Mouse (Mus musculus) liver, adult 2 months (tissue): ENCODE measurements around the gene Itgb2l. TPM values are rescaled to one million over a fixed set of nuclear protein-coding genes. Genes with fewer than 3 reads are reported as not detected.

Experiments
- DNase-seq: peaks from one replicate; pipeline ENCODE4 v3.0.0-alpha.2; 2011; ENCODE audit warnings: low read depth, low spot score; ENCODE audit errors: extremely low read depth
- H3K27ac ChIP-seq: fragments of 200-500 bp; replicated peaks from 2 replicates; pipeline ENCODE4 v1.5.1; 2012; ENCODE audit warnings: low read depth, mild to moderate bottlenecking, control low read depth, inconsistent platforms, low read length; ENCODE audit not compliant: insufficient read depth
- H3K27me3 ChIP-seq: fragments of 200-500 bp; 2 replicates; pipeline ENCODE4 v1.6.1; 2012; ENCODE audit warnings: mild to moderate bottlenecking, moderate library complexity, low read length, inconsistent platforms; ENCODE audit not compliant: control insufficient read depth, insufficient read depth
- H3K36me3 ChIP-seq: fragments of 200-500 bp; 2 replicates; pipeline ENCODE4 v1.6.1; 2012; ENCODE audit warnings: low read length, inconsistent platforms; ENCODE audit not compliant: control insufficient read depth, insufficient read depth
- H3K4me1 ChIP-seq: fragments of 200-500 bp; 2 replicates; pipeline ENCODE4 v1.6.1; 2011; ENCODE audit warnings: low read length; ENCODE audit not compliant: control insufficient read depth, insufficient read depth
- H3K4me3 ChIP-seq: fragments of 200-500 bp; 2 replicates; pipeline ENCODE4 v1.5.1; 2011; ENCODE audit warnings: low read depth, mild to moderate bottlenecking, control low read depth, low read length, moderate library complexity; ENCODE audit not compliant: insufficient read depth
- H3K79me2 ChIP-seq: fragments of 200-500 bp; 2 replicates; pipeline ENCODE4 v1.6.1; 2012; ENCODE audit warnings: inconsistent platforms, mild to moderate bottlenecking, low read length, moderate library complexity; ENCODE audit not compliant: control insufficient read depth, insufficient read depth
- H3K9ac ChIP-seq: fragments of 200-500 bp; 2 replicates; pipeline ENCODE4 v1.6.1; 2012; ENCODE audit warnings: low read depth, mild to moderate bottlenecking, control low read depth, inconsistent platforms, low read length
- CTCF ChIP-seq: fragments of 200-500 bp; IDR thresholded peaks from 2 replicates; pipeline ENCODE4 v1.5.1; 2011; ENCODE audit warnings: low read depth, low read length, control low read depth
- POLR2A ChIP-seq: fragments of 200-500 bp; IDR thresholded peaks from 2 replicates; pipeline ENCODE4 v1.6.1; 2011; ENCODE audit warnings: low read length, control low read depth; ENCODE audit not compliant: insufficient read depth; ENCODE audit errors: extremely low read depth
- WGBS: fragments of 180-500 bp; shearing (Covaris S2); methylation state at CpG from one replicate; pipeline ENCODE4 v1.1.7; 2018; 5-methylcytosine and 5-hydroxymethylcytosine counted together
- polyA plus RNA-seq: library from polyadenylated mRNA; depleted of rRNA; stranded (reverse); fragments of >200 nt; gene quantifications from 2 replicates; pipeline ENCODE4 v1.2.3, GENCODE M21; 2012
- total RNA-seq: library from RNA; depleted of rRNA; stranded (reverse); fragments of >200 nt; gene quantifications from 2 replicates; pipeline ENCODE4 v1.2.3, GENCODE M21; 2014

Gene Itgb2l
- total and polyA plus RNA-seq, 2 experiments = not detected

DNA sequence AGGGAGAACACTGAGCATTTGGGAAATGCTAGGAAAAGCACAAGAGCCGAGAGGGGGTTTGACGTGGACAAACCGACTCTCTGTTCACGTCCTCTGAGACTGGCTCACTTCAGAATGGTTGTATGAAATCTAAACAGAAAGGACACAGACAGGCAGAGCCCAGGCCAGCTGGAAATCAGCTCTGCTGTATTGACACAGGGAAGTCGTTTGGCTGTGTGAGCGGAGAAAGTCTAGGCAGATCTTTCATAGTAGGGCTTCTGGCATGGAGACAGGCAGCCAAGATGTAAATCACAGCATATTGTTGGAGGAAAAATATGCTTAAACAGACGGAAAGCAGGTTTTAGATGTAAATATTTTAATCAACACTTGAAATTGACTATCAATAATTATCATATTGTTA, 29.4 kb upstream of the Itgb2l start:
- WGBS = 50% methylated on average over 7 of the region's 7 CpGs
- H3K27ac ChIP-seq = no peak overlapping the region
- no peak overlapping the region for H3K4me3 ChIP-seq
- no peak overlapping the region for H3K9ac ChIP-seq
- no peaks in the 10 kb centered on the region for H3K36me3 ChIP-seq
- H3K79me2 ChIP-seq = no peaks in the 10 kb centered on the region
- DNase-seq = no peak
- H3K4me1 ChIP-seq = no peaks in the 10 kb centered on the region
- TF ChIP-seq CTCF = no peak
- TF ChIP-seq POLR2A = no peak
- H3K27me3 ChIP-seq = no peaks in the 10 kb centered on the region

DNA sequence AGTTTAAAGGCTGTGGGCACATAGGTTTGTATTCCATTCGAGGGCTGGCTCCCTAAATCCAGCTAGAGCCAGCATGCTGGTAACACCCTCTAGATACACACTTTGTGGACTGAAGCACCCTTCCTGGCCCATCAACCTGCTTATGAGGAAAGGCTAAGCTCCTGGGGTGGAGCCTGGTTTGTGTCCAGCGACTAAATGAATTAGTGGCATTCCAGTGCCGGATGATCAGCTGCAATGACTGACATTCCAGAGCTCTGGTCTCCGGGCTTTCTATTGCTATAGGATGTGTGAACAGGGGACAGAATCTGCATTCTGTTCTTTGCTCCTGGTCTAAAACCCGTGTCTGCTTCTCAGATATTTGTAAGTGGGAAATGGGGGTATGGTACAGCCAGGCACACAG, 28.9 kb upstream of the Itgb2l start:
- TF ChIP-seq POLR2A (no peak), CTCF (no peak)
- 47% methylated on average over 5 of the region's 5 CpGs for WGBS
- no peak for DNase-seq

DNA sequence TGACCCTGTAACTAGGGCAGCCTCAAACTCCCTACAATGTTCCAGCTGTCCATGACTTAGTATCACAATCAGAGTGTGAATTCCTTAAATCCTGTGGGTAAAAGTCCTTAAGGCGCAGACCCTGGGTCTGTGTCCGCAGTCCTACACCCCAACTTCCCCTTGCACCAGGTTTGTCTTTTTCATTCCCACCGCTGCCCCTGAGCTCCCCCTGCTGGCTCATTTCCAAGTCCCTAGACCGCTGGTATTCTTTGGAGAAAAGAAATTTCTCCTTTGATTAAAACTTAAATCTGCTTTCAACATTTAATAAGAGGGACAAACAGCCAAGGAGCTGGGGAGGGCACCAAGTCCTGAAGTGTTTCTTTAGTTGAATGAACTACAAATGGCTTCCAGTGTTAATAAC, 26.2 kb upstream of the Itgb2l start:
- TF ChIP-seq POLR2A (no peak), CTCF (no peak)

More for the DNA sequence above, 28.9 kb upstream of the Itgb2l start:
- no peaks in the 10 kb centered on the region for H3K36me3 ChIP-seq
- no peak overlapping the region for H3K27ac ChIP-seq
- H3K4me1 ChIP-seq = no peaks in the 10 kb centered on the region
- no peaks in the 10 kb centered on the region for H3K79me2 ChIP-seq
- no peak overlapping the region for H3K9ac ChIP-seq
- no peaks in the 10 kb centered on the region for H3K27me3 ChIP-seq
- H3K4me3 ChIP-seq = no peak overlapping the region

DNA sequence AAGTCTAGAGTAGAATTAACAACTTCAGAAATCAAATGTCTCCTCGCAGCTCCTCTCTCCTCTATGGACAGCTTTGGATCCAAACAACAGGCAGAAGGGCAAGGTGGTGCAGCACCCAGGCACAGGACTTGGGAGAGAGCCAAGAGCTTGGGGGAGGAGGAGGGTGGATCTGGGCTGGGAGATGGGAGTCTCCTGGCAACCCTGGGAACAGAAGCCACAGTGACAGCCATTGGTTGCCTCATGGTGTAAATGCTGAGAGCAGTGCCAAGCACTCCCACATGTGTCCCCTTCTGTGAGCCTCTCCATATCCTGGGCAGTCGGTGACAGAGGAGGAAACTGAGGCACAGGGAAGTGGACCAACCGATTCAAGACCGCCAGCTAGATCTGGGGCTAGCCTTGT, 25.3 kb upstream of the Itgb2l start:
- no peaks in the 10 kb centered on the region for H3K4me1 ChIP-seq
- H3K27ac ChIP-seq = no peak overlapping the region
- no peaks in the 10 kb centered on the region for H3K79me2 ChIP-seq
- no peak for DNase-seq
- TF ChIP-seq CTCF = no peak
- no peaks in the 10 kb centered on the region for H3K36me3 ChIP-seq
- WGBS = 68% methylated on average over 4 of the region's 4 CpGs
- H3K27me3 ChIP-seq = no peaks in the 10 kb centered on the region
- H3K9ac ChIP-seq = no peak overlapping the region
- H3K4me3 ChIP-seq = no peak overlapping the region

More for the DNA sequence above, 26.2 kb upstream of the Itgb2l start:
- H3K4me3 ChIP-seq = no peak overlapping the region
- no peaks in the 10 kb centered on the region for H3K79me2 ChIP-seq
- H3K4me1 ChIP-seq = no peaks in the 10 kb centered on the region
- H3K9ac ChIP-seq = no peak overlapping the region
- H3K36me3 ChIP-seq = no peaks in the 10 kb centered on the region
- 51% methylated on average over 4 of the region's 4 CpGs for WGBS
- H3K27ac ChIP-seq = no peak overlapping the region
- H3K27me3 ChIP-seq = no peaks in the 10 kb centered on the region
- DNase-seq = no peak

DNA sequence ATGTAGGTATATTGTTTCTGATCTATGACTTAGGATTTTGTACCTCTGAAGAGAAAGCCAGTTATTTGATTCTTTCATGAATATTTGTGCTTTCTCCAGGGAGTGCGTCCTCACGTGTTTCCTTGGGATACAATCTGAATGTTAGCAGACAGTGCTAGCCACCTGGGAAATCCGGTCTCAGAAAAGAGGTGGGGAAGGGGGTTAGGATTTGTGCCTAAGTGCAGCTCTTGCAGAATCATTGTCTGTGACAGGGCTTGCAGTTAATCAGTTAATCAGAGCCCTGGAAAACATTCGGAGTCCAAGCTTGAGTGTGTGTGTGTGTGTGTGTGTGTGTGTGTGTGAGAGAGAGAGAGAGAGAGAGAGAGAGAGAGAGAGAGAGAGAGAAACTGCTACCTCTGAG, 24.6 kb upstream of the Itgb2l start:
- 72% methylated on average over 4 of the region's 4 CpGs for WGBS
- H3K36me3 ChIP-seq = no peaks in the 10 kb centered on the region
- TF ChIP-seq CTCF = no peak

DNA sequence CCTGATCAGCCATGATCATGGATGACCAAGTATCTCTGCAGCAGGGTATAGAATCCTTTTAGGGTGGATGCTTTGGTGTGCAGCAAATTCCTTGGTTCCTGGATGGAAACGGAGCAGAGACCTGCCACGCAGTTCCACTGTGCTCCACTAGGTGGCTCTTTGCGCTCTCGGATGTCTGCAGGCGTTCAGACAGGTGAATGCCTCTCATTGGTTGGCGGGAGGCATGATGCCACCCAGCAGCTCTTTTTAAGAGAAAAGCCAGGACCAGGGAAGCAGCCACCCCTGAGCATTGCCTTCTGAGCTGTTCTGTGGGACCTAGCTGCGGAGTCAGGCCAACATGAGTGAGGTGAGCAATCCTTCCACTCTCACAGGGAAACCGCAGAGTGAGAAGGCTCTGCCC, 24.0 kb upstream of the Itgb2l start, which contains the start of gene Pcp4:
Gene Pcp4, plus strand, starts transcription at position 162 of the 400 bp plus-strand sequence.
- H3K79me2 ChIP-seq = no peaks in the 10 kb centered on the region
- no peaks in the 10 kb centered on the region for H3K36me3 ChIP-seq
- DNase-seq = peak; percentile 39
- no peaks in the 10 kb centered on the region for H3K4me1 ChIP-seq
- H3K4me3 ChIP-seq = no peak within 1 kb of the TSS
- 18% methylated on average over 8 of the region's 8 CpGs for WGBS
- H3K27me3 ChIP-seq = no peaks in the 10 kb centered on the region
- H3K9ac ChIP-seq = no peak within 1 kb of the TSS
- no peak within 1 kb of the TSS for H3K27ac ChIP-seq
- TF ChIP-seq POLR2A = no peak
- TF ChIP-seq CTCF = peak; percentile 97

More for the DNA sequence above, 24.6 kb upstream of the Itgb2l start:
- no peak overlapping the region for H3K4me3 ChIP-seq
- H3K79me2 ChIP-seq = no peaks in the 10 kb centered on the region
- H3K27me3 ChIP-seq = no peaks in the 10 kb centered on the region
- H3K4me1 ChIP-seq = no peaks in the 10 kb centered on the region
- no peak for DNase-seq
- H3K9ac ChIP-seq = no peak overlapping the region
- no peak overlapping the region for H3K27ac ChIP-seq

DNA sequence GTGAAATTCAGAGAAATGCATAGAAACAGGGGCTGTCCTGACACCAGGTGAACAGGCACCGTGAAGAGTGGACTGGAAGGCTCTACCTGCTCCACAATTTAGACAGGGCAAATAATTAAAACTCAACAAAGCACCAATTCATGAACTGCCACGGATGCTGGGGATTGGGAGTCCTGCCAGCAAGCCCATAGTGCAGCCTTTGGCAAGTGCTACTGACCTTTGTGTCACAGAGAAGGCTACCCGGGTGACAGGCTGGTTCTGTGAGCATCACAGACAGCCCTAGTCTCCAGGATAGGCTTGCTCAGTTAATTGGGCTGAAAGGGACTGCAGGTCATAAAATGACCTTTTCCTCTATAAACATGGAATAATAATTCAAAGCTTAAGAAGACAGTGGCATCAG, 17.4 kb upstream of the Itgb2l start:
- Histone ChIP-seq H3K36me3 (no peaks in the 10 kb centered on the region), H3K79me2 (no peaks in the 10 kb centered on the region), H3K27me3 (no peaks in the 10 kb centered on the region), H3K4me1 (no peaks in the 10 kb centered on the region), H3K9ac (no peak overlapping the region), H3K27ac (no peak overlapping the region), H3K4me3 (no peak overlapping the region)
- DNase-seq = no peak
- 51% methylated on average over 3 of the region's 3 CpGs for WGBS
- no peak for TF ChIP-seq CTCF
- no peak for TF ChIP-seq POLR2A
